Mouse (Mus musculus) hindbrain, postnatal 0 days (tissue): Measurements from ENCODE around the gene Ssr2. TPM values are rescaled to one million over a fixed set of nuclear protein-coding genes. Genes with fewer than 3 reads are reported as not detected.

Experiments
- ATAC-seq: fragments of 200-750 bp; cut with Nextera tagmentation; 2 replicates; pipeline ENCODE4 v1.8.0; 2017; ENCODE audit warnings: mild to moderate bottlenecking, moderate TSS enrichment, moderate library complexity
- DNase-seq: peaks from one replicate; pipeline ENCODE4 v3.0.0-alpha.2; 2015; ENCODE audit warnings: low spot score
- H3K27ac ChIP-seq: fragments of 300-500 bp; sonication (generic); 2 replicates; pipeline ENCODE4 v1.5.1; 2014; ENCODE audit warnings: mild to moderate bottlenecking
- H3K27me3 ChIP-seq: fragments of 300-500 bp; sonication (generic); 2 replicates; pipeline ENCODE4 v1.6.1; 2014; ENCODE audit warnings: low read length, mixed read lengths; ENCODE audit not compliant: insufficient read depth
- H3K36me3 ChIP-seq: fragments of 300-500 bp; sonication (generic); 2 replicates; pipeline ENCODE4 v1.6.1; 2014; ENCODE audit warnings: low read length, mixed read lengths; ENCODE audit not compliant: insufficient read depth
- H3K4me1 ChIP-seq: fragments of 300-500 bp; sonication (generic); 2 replicates; pipeline ENCODE4 v1.6.1; 2014; ENCODE audit warnings: antibody characterized with exemption, low read length, mixed read lengths; ENCODE audit not compliant: insufficient read depth
- H3K4me2 ChIP-seq: fragments of 300-500 bp; sonication (generic); 2 replicates; pipeline ENCODE4 v1.6.1; 2014; ENCODE audit warnings: low read depth, mild to moderate bottlenecking, low read length, moderate library complexity, mixed read lengths
- H3K4me3 ChIP-seq: fragments of 300-500 bp; sonication (generic); 2 replicates; pipeline ENCODE4 v1.5.1; 2014; ENCODE audit warnings: low read length
- H3K9ac ChIP-seq: fragments of 300-500 bp; sonication (generic); replicated peaks from 2 replicates; pipeline ENCODE4 v1.6.1; 2014; ENCODE audit warnings: mild to moderate bottlenecking, low read length, moderate library complexity, mixed read lengths
- H3K9me3 ChIP-seq: fragments of 300-500 bp; sonication (generic); 2 replicates; pipeline ENCODE4 v1.6.1; 2016; ENCODE audit warnings: low read length, mixed read lengths
- CTCF ChIP-seq: IDR thresholded peaks from 2 replicates; pipeline ENCODE4 v1.5.1; 2016; ENCODE audit warnings: antibody characterized with exemption, control low read depth, low read depth
- WGBS: fragments of 180-500 bp; shearing (Covaris S2); extraction: QIAGEN DNeasy Blood & Tissue Kit; methylation state at CpG from one replicate; pipeline ENCODE4 v1.1.7; 2014; 5-methylcytosine and 5-hydroxymethylcytosine counted together
- polyA plus RNA-seq: library from polyadenylated mRNA; unstranded; fragments of >200 nt; fragmentation: Nextera tagmentation; extraction: Ambion mirVana; gene quantifications from 2 replicates; pipeline ENCODE4 v1.2.1, GENCODE M21; 2015
- total RNA-seq: library from RNA; depleted of rRNA; stranded (reverse); fragments of >200 nt; gene quantifications from 2 replicates; pipeline ENCODE4 v1.2.3, GENCODE M21; 2014

Gene Ssr2
- total and polyA plus RNA-seq, 2 experiments from 2014 or later, result 210 to 307 TPM

DNA sequence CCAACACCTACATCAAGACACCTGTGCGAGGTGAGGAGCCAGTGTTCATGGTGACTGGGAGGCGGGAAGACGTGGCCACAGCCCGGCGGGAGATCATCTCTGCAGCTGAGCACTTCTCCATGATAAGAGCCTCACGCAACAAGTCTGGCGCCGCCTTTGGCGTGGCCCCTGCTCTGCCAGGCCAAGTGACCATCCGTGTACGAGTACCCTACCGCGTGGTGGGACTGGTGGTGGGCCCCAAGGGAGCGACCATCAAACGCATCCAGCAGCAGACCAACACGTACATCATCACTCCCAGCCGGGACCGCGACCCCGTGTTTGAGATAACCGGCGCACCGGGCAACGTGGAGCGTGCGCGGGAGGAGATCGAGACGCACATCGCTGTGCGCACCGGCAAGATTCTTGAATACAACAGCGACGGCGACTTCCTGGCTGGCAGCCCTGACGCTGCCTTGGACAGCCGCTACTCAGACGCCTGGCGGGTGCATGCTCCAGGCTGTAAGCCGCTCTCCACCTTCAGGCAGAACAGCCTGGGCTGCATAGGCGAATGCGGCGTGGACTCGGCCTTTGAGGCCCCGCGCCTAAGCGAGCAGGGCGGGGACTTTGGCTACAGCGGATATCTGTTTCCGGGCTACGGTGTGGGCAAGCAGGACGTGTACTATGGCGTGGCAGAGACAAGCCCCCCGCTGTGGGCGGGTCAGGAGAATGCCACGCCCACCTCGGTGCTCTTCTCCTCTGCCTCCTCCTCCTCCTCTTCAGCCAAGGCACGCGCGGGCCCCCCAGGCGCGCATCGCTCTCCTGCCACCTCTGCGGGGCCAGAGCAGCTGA is 39.4 kb upstream of the Ssr2 start:
- no peaks in the 10 kb centered on the region for H3K27me3 ChIP-seq
- no peak for ATAC-seq
- H3K9ac ChIP-seq, result peak overlapping the region; percentile 49
- H3K4me1 ChIP-seq, result peaks cover 30% of the 10 kb centered on the region
- H3K36me3 ChIP-seq, result peaks cover 24% of the 10 kb centered on the region
- peak; percentile 71 for DNase-seq
- H3K4me3 ChIP-seq, result peak overlapping the region; percentile 66
- peak overlapping the region; percentile 87 for H3K4me2 ChIP-seq
- peak overlapping the region; percentile 62 for H3K27ac ChIP-seq
- 6% methylated on average over 64 of the region's 64 CpGs for WGBS
- no peaks in the 10 kb centered on the region for H3K9me3 ChIP-seq
- TF ChIP-seq CTCF, result no peak

- peak overlapping the region; percentile 87 for H3K4me2 ChIP-seq
- 64% methylated on average over 6 of the region's 6 CpGs for WGBS
- no peaks in the 10 kb centered on the region for H3K9me3 ChIP-seq
- no peaks in the 10 kb centered on the region for H3K27me3 ChIP-seq
- peaks cover 36% of the 10 kb centered on the region for H3K4me1 ChIP-seq
- H3K27ac ChIP-seq, result peak overlapping the region; percentile 62
- 0 out of 2 replicates have a peak overlapping the region, but pooled peaks have one; percentile 49 for H3K9ac ChIP-seq
- ATAC-seq, result no peak
- TF ChIP-seq CTCF, result no peak
- H3K36me3 ChIP-seq, result peaks cover 24% of the 10 kb centered on the region
- no peak for DNase-seq
- H3K4me3 ChIP-seq, result peak overlapping the region; percentile 66
Observed at GRCm38 (mm10) chr3:88537146-88537545, 38.5 kb upstream of the Ssr2 start.

- no peak for TF ChIP-seq CTCF
- Histone ChIP-seq H3K4me2 (no peak overlapping the region), H3K4me1 (peaks cover 36% of the 10 kb centered on the region), H3K27ac (peak overlapping the region; percentile 34; the same call in 1 of the 2 replicates), H3K36me3 (peaks cover 24% of the 10 kb centered on the region), H3K27me3 (no peaks in the 10 kb centered on the region), H3K4me3 (no peak overlapping the region), H3K9ac (no peak overlapping the region), H3K9me3 (no peaks in the 10 kb centered on the region)
- 25% methylated on average over 9 of the region's 9 CpGs for WGBS
- DNase-seq (no peak), ATAC-seq (no peak)
Observed at GRCm38 (mm10) chr3:88538271-88539145, 37.2 kb upstream of the Ssr2 start.

DNA sequence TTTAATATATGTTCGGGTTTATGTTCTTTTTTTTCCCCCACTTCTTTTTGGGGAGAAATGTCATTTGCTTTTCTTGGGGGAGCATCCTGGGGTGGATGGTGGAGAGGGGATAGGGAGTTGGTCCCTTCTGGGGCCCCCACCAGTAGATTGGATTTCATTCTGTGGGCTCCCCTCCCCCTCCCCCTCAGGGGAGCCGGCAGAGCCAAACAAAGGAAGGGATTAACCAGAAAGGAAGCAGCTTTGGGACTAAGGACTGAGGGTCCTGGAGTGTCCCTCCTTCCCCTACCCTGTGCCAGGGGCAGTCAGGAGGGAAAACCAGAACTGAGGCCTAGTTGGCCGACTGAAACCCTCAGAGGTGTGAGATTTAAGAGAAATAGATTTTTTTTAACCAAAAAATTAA is 36.3 kb upstream of the Ssr2 start:
- no peaks in the 10 kb centered on the region for H3K27me3 ChIP-seq
- no peak overlapping the region for H3K4me2 ChIP-seq
- no peak overlapping the region for H3K4me3 ChIP-seq
- no peaks in the 10 kb centered on the region for H3K9me3 ChIP-seq
- DNase-seq, result peak; percentile 46
- H3K9ac ChIP-seq, result no peak overlapping the region
- 9% methylated on average over 3 of the region's 3 CpGs for WGBS
- peaks cover 33% of the 10 kb centered on the region for H3K4me1 ChIP-seq
- ATAC-seq, result no peak
- peaks cover 24% of the 10 kb centered on the region for H3K36me3 ChIP-seq
- H3K27ac ChIP-seq, result peak overlapping the region; percentile 68; the same call in 1 of the 2 replicates
- no peak for TF ChIP-seq CTCF

- H3K27me3 ChIP-seq, result no peaks in the 10 kb centered on the region
- H3K4me2 ChIP-seq, result no peak overlapping the region
- peaks cover 24% of the 10 kb centered on the region for H3K36me3 ChIP-seq
- WGBS, result 60% methylated on average over 5 of the region's 5 CpGs
- peak overlapping the region; percentile 68 for H3K27ac ChIP-seq
- TF ChIP-seq CTCF, result peak; percentile 38
- H3K4me3 ChIP-seq, result no peak overlapping the region
- H3K4me1 ChIP-seq, result peaks cover 26% of the 10 kb centered on the region
- no peaks in the 10 kb centered on the region for H3K9me3 ChIP-seq
- DNase-seq (peak; percentile 53), ATAC-seq (no peak)
- H3K9ac ChIP-seq, result 0 out of 2 replicates have a peak overlapping the region, but pooled peaks have one; percentile 28
Observed at GRCm38 (mm10) chr3:88540085-88540484, 35.6 kb upstream of the Ssr2 start.

DNA sequence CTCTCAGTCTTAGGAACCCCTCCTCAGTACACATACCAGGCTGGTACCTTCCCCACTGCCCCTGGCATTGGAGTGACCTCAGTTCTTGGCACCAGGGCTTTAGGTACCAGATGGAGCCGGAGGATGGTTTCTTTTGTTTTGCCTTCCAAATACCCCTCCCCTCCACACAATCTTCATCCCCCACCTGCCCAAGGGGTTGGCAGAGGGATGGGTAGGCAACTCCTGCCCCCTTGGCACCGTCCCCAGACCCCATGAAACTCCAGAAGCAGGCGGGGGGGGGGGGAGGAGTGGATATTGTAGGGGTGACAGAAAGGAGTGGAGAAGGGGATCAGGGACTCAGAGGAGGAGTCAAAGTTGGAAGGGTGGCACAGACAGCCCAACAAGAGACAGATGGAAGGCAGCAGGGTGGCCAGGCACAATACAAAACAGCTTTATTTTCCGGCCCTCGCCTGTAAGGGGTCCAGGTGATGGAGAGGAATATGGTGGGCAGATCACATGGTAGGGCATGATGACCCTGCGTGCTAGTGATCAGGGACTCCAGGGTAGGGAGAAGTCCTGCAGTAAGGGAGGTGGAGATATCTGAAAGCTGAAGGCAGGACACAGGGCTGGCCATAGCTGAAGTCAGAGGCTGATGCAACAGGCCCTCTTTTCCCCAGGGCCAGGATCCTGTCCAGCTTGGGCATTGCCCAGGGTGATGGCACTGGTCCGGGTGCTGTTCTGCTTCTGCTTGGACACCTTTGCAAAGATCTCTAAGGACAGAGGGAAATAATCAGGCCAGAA is 33.9 kb upstream of the Ssr2 start:
- ATAC-seq, result peak; percentile 67
- Histone ChIP-seq H3K4me1 (peaks cover 11% of the 10 kb centered on the region), H3K4me3 (no peak overlapping the region), H3K36me3 (peaks cover 21% of the 10 kb centered on the region), H3K9me3 (no peaks in the 10 kb centered on the region), H3K27me3 (no peaks in the 10 kb centered on the region), H3K9ac (no peak overlapping the region), H3K4me2 (no peak overlapping the region), H3K27ac (peak overlapping the region; percentile 76)
- 44% methylated on average over 6 of the region's 7 CpGs for WGBS
- DNase-seq, result peak; percentile 81
- no peak for TF ChIP-seq CTCF
